Mouse (Mus musculus) bone marrow macrophage, adult 2 months (primary cell): Measurements from ENCODE around the gene Med13l. TPM values are rescaled to one million over a fixed set of nuclear protein-coding genes. Genes with fewer than 3 reads are reported as not detected.

ENCODE experiments used
- H3K27ac ChIP-seq: 2 replicates; pipeline ENCODE4 v1.5.1; 2012; ENCODE audit warnings: low read depth, low read length; ENCODE audit not compliant: insufficient read depth
- H3K4me1 ChIP-seq: 2 replicates; pipeline ENCODE4 v1.6.1; 2012; ENCODE audit warnings: low read length; ENCODE audit not compliant: control insufficient read depth, insufficient read depth
- H3K4me3 ChIP-seq: 2 replicates; pipeline ENCODE4 v1.5.1; 2012; ENCODE audit warnings: mild to moderate bottlenecking, low read length, moderate library complexity; ENCODE audit not compliant: insufficient read depth
- CTCF ChIP-seq: IDR thresholded peaks from 2 replicates; pipeline ENCODE4 v1.5.1; 2012; ENCODE audit warnings: low read depth, mild to moderate bottlenecking, low read length, moderate library complexity
- POLR2A ChIP-seq: IDR thresholded peaks from 2 replicates; pipeline ENCODE4 v1.6.1; 2012; ENCODE audit warnings: mild to moderate bottlenecking, low read depth, low read length, borderline replicate concordance
- polyA plus RNA-seq: library from polyadenylated mRNA; stranded (reverse); fragments of >200 nt; gene quantifications from 2 replicates; pipeline ENCODE4 v1.2.4, GENCODE M21; 2012; ENCODE audit not compliant: missing spikeins, insufficient read depth, insufficient read length

The Med13l gene
- polyA plus RNA-seq, 1 experiment, result 25.5 TPM

GRCm38 (mm10) chr5:118716295-118717271 is 156.1 kb downstream of the Med13l start:
- TF ChIP-seq CTCF (no peak), POLR2A (no peak)
- H3K4me1 ChIP-seq, result peaks cover 5% of the 10 kb centered on the region
- no peak overlapping the region for H3K27ac ChIP-seq
- no peak overlapping the region for H3K4me3 ChIP-seq

DNA sequence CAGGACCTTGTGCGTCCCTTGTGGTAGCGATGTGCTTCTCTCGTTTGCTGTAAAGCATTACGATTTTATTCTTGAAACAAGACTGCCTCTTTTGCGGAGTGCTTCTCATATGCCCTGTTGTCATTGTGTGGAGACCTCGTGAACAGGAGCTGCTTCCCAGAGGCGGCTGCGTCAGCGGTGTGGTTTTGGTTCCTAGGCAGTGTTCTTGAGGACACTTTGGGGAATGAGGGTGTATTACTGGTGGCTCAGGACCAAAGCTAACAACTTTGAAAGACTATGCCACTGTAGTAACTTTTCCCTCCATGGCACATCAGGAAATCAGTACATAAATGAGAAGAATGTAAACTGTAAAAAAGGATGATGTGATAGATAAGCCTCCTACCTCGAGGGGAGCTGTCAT is 157.0 kb downstream of the Med13l start:
- H3K27ac ChIP-seq, result no peak overlapping the region
- H3K4me3 ChIP-seq, result no peak overlapping the region
- peaks cover 5% of the 10 kb centered on the region for H3K4me1 ChIP-seq
- no peak for TF ChIP-seq CTCF
- no peak for TF ChIP-seq POLR2A

GRCm38 (mm10) chr5:118718070-118718469 is 157.6 kb downstream of the Med13l start:
- no peak overlapping the region for H3K27ac ChIP-seq
- H3K4me1 ChIP-seq, result peaks cover 5% of the 10 kb centered on the region
- H3K4me3 ChIP-seq, result no peak overlapping the region
- TF ChIP-seq CTCF, result no peak

DNA sequence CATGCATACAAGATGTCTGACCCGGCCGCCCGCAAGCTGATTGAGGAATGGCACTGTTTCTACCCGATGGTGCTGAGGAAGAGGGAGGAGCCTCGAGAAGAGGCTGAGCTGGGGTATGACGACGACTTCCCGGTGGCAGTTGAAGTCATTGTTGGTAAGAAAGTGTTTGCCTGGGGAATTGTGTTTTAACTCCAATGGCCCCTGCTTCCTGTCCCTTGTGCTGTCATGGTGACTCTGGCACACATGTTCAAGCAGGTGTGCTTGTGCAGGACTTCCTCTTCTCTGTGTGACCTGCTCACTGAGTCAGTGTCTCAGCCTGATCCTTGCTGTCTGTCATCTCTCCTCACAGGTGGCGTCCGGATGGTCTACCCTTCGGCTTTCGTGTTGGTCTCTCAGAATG is 160.9 kb downstream of the Med13l start:
- Histone ChIP-seq H3K4me1 (no peaks in the 10 kb centered on the region), H3K4me3 (no peak overlapping the region), H3K27ac (no peak overlapping the region)
- TF ChIP-seq CTCF (no peak), POLR2A (no peak)

GRCm38 (mm10) chr5:118721848-118722247 is 161.4 kb downstream of the Med13l start:
- Histone ChIP-seq H3K4me3 (no peak overlapping the region), H3K4me1 (no peaks in the 10 kb centered on the region), H3K27ac (no peak overlapping the region)
- TF ChIP-seq POLR2A (no peak), CTCF (no peak)

DNA sequence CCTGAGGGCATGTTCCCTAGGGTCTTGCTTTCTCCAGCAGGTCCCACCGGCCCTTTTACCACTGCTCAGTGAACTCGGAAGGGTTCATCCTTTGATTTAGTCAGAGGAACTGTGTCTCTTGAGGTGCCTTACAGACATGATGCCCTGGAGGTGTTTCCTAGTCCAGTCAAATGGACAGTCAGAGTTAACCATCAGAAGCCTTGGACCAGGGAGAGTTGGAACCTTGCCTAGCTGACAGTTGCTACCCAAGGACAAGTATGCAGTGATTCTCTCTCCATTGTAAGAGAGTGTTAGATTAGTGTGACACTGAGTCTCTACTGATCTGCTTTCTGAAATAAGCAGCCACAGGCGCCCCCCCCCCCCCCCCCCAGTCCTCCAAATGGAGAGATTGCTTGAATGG is 162.0 kb downstream of the Med13l start:
- Histone ChIP-seq H3K4me1 (no peaks in the 10 kb centered on the region), H3K27ac (no peak overlapping the region), H3K4me3 (no peak overlapping the region)
- TF ChIP-seq CTCF (no peak), POLR2A (no peak)

GRCm38 (mm10) chr5:118725425-118725824 is 164.9 kb downstream of the Med13l start:
- TF ChIP-seq CTCF, result no peak
- TF ChIP-seq POLR2A, result no peak
- H3K27ac ChIP-seq, result no peak overlapping the region
- H3K4me3 ChIP-seq, result no peak overlapping the region
- no peaks in the 10 kb centered on the region for H3K4me1 ChIP-seq

GRCm38 (mm10) chr5:118725886-118726505 is 165.5 kb downstream of the Med13l start:
- Histone ChIP-seq H3K4me3 (no peak overlapping the region), H3K27ac (no peak overlapping the region), H3K4me1 (no peaks in the 10 kb centered on the region)
- no peak for TF ChIP-seq POLR2A
- no peak for TF ChIP-seq CTCF

DNA sequence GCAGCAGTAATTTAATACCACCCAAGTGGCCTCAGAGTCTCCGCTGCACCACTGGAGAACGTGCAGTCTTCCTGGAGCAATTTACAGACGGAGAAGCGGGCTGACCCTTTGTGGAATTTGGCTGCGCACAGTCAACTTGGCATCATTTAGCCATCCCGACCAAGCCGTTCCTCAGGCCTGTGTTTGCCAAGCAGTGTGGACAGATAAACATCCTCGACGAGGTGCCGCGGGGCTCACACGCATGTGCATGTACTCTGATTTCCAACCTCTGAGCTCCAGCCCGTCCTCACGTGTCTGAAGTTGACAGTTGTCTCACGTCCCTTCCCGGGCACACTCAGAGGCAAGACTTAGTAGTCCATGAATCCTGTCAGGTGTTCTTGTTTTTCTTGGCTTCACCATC is 166.9 kb downstream of the Med13l start:
- H3K4me1 ChIP-seq, result no peaks in the 10 kb centered on the region
- no peak overlapping the region for H3K4me3 ChIP-seq
- TF ChIP-seq POLR2A (no peak), CTCF (no peak)
- no peak overlapping the region for H3K27ac ChIP-seq

DNA sequence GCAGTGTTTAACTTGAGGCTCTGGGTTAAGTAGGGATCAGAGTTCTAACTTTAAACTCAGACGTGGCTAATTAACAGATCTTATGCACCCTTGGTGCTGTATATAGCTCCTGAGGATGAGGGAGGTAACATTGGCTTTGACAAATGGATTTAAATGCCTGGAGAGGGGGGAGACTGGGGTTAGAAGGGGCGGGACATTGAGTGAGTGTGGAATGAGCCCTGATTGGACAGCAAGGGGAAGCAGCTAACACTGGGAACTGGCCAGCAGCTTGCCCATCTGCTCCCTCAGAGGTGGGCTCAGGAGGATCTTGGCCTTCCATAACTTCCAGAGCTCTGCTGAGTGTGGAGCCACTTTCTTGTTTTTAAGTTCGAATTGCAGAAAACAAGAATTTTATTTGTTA is 171.7 kb downstream of the Med13l start:
- TF ChIP-seq POLR2A (no peak), CTCF (no peak)
- Histone ChIP-seq H3K4me3 (no peak overlapping the region), H3K4me1 (no peaks in the 10 kb centered on the region), H3K27ac (no peak overlapping the region)

- TF ChIP-seq POLR2A (no peak), CTCF (no peak)
- no peaks in the 10 kb centered on the region for H3K4me1 ChIP-seq
- no peak overlapping the region for H3K4me3 ChIP-seq
- no peak overlapping the region for H3K27ac ChIP-seq
These were observed 172.2 kb downstream of the Med13l start for GRCm38 (mm10) chr5:118732651-118733050.
